Mouse (Mus musculus) cerebellum, adult 2 months (tissue): ENCODE measurements around the gene Gfi1b.

Source experiments
- CTCF ChIP-seq: fragments of 200-500 bp; IDR thresholded peaks from 2 replicates; pipeline ENCODE4 v1.5.1; 2011; ENCODE audit warnings: low read depth, mild to moderate bottlenecking, control low read depth, low read length, moderate library complexity, borderline replicate concordance; ENCODE audit not compliant: insufficient read depth
- POLR2A ChIP-seq: fragments of 200-500 bp; IDR thresholded peaks from 2 replicates; pipeline ENCODE4 v1.6.1; 2011; ENCODE audit warnings: low read length, control low read depth, borderline replicate concordance; ENCODE audit not compliant: insufficient read depth

GRCm38 (mm10) chr2:28653351-28653750 lies 31.6 kb upstream of the Gfi1b start:
- no peak for TF ChIP-seq CTCF
- TF ChIP-seq POLR2A: no peak
